Mouse (Mus musculus): ENCODE data around the gene Hdac11.
"Not testable (repeated sequence)": the region's sequence is repeated elsewhere in the genome, so short reads cannot be mapped to it uniquely, and the experiment has no call there.

The Hdac11 gene

GRCm38 (mm10) chr6:91156554-91157236 lies at the start of gene Hdac11:
Gene Hdac11 (plus strand): TSS chr6:91156665.
- peak; percentile 71 for DNase-seq (ENCODE audit: low read depth, low spot score)

- DNase-seq (ENCODE audit: low read depth, low spot score), result no peak
These were observed 48.1 kb upstream of the Hdac11 start for GRCm38 (mm10) chr6:91108301-91108916.

GRCm38 (mm10) chr6:91108917-91109450 lies 47.5 kb upstream of the Hdac11 start:
- no peak for DNase-seq (ENCODE audit: low read depth, low spot score)

DNA sequence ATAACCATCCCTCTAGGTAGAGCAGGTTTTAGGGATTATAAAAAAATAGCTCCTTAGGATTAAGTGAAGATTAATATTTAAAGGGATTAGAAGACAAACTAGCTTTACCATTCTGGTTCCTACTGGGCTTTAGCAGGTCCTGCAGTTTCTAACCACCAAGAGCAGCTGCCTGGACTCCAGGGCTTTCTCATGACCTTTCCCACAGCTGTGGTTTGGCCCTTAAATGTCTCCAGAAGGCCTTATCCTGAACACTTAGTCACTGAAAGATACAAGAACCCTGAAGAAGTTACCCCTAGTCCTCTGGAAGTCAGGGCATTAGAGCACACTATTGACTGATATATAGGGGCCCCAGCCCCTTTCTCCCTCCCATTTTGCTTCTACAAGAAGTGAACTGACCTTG lies 47.0 kb upstream of the Hdac11 start:
- no peak for DNase-seq (ENCODE audit: low read depth, low spot score)

GRCm38 (mm10) chr6:91110323-91111020 lies 46.0 kb upstream of the Hdac11 start:
- DNase-seq (ENCODE audit: low read depth, low spot score), result no peak

- DNase-seq (ENCODE audit: low read depth, low spot score), result no peak
These were observed 45.1 kb upstream of the Hdac11 start for GRCm38 (mm10) chr6:91111141-91111953.

- DNase-seq (ENCODE audit: low read depth, low spot score), result no peak
These were observed 44.6 kb upstream of the Hdac11 start for GRCm38 (mm10) chr6:91111954-91112252.

DNA sequence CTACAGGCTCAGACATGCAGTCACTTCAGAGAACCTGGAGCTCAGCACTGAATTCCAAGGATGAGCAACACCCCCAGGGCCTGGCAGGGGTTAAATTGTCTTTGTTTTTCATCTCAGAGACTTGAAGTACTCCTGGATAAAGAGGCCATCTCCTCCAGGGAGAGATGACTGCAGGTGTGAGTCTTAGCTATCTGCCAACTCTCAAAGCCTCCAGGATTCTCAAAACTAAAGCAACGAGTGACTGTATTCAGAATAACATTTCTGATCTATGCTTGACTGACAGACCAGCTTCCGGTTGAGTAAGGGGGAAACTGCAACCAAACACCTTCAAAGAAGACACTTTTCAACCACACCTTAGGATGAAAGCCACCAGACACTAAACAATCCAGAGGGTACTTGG lies 41.7 kb upstream of the Hdac11 start:
- DNase-seq (ENCODE audit: low read depth, low spot score), result no peak

- no peak for DNase-seq (ENCODE audit: low read depth, low spot score)
These were observed 41.3 kb upstream of the Hdac11 start for GRCm38 (mm10) chr6:91115158-91115557.

DNA sequence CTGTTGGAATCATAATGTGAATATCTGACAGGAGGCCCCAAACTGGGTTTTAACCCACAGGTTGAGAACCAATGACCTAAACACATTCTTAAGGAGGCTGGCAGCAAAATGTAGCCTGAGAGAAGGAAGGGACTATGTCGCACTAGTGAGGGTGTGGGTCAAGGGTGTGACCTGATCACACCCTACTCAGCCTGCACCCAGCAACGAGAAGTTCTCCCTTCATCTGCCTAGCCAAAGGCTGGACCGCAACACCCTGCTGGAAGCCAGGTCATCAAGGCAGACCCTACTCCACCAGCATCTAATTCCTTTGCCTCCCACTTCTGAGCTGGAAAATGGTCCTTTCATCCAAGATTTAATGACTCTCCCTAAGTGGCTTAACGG lies 40.6 kb upstream of the Hdac11 start:
- no peak for DNase-seq (ENCODE audit: low read depth, low spot score)

DNA sequence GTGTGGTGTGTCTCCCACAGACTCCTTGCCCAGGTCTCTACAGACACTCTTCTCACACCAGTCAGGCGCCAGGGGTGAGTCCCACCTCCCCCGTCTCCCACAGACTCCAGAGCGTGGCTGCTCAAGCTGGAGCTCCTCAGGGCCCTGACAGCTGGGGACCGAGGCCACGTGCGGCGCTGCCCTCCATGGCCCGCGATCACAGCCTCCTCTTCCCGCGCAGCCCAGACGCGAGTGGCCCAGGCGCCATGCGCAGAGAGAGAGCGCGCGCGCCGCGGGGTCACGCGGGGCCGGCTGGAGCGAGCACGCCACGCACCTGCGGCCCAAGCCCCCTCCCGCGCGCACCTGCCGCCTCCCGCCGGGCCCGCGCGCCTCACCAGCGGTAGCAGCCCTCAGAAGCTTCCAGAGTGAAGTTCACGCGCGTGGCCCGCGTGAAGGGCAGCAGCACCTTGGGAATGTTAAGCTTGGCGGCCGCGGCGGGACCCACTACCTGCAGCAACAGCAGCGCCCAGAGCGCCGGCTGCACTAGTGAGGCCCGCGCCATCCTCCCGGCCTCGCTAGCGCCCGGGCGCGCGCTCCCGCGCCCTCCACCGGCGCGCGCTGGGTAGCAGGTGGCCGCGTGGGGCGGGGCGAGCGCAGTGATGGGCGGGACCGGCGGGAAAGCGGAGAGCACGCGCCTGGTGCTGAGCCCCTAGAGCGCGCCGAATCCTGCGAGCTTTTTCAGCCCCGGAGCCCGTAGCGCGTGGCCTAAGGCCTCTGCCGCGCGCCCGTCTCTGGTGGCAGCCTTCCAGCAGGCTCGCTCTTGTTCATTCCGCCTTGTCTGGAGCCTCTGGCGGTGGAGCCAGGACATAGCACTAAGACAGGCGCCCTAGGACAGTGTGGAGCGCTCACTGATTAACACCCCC lies 40.0 kb upstream of the Hdac11 start, which contains the start of gene Nup210:
Nup210 (minus strand) TSS at position 586 of the 902 bp plus-strand sequence.
- peak; percentile 78 for DNase-seq (ENCODE audit: low read depth, low spot score)

DNA sequence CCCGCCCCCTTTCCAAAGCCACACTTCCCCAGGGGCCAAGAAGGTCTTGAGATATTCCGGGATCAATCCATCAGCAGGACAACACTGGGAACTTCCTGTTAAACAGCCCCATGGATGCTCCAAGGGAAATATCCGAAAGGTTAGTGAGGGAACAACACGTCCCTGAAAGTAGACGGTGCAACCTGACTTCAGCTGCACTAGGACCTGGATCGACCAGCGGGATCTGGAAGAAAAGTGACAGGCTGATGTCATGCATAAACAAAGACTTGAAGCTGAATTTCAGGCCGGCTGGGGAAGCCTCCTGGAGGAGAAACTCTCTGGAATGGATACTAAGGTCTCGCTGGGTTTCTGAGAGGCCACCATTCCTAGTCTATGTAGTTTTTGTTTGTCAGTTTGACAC lies 39.3 kb upstream of the Hdac11 start:
- no peak for DNase-seq (ENCODE audit: low read depth, low spot score)

- no peak for DNase-seq (ENCODE audit: low read depth, low spot score)
These were observed 37.9 kb upstream of the Hdac11 start for GRCm38 (mm10) chr6:91118526-91118925.

- DNase-seq (ENCODE audit: low read depth, low spot score), result no peak
These were observed 36.3 kb upstream of the Hdac11 start for GRCm38 (mm10) chr6:91120206-91120605.

DNA sequence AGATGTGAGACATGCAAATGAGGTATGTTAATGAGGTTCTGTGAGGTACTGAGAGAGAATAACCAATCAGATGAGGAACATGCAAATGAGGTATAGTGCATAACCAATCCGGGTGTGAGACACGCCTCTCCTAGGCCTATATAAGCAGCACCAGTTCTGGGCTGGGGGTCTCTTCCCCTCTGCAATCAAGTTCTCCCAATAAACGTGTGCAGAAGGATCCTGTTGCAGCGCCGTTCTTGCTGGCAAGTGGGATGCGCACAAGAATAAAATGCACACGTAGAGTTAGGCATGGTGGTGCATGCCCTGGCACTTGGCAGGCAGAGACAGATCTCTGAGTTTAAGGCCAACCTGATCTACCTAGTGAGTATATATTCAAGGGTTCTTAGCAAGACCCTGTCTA lies 35.4 kb upstream of the Hdac11 start:
- DNase-seq (ENCODE audit: low read depth, low spot score), result not testable (repeated sequence)

- DNase-seq (ENCODE audit: low read depth, low spot score), result no peak
These were observed 33.0 kb upstream of the Hdac11 start for GRCm38 (mm10) chr6:91123453-91123852.

DNA sequence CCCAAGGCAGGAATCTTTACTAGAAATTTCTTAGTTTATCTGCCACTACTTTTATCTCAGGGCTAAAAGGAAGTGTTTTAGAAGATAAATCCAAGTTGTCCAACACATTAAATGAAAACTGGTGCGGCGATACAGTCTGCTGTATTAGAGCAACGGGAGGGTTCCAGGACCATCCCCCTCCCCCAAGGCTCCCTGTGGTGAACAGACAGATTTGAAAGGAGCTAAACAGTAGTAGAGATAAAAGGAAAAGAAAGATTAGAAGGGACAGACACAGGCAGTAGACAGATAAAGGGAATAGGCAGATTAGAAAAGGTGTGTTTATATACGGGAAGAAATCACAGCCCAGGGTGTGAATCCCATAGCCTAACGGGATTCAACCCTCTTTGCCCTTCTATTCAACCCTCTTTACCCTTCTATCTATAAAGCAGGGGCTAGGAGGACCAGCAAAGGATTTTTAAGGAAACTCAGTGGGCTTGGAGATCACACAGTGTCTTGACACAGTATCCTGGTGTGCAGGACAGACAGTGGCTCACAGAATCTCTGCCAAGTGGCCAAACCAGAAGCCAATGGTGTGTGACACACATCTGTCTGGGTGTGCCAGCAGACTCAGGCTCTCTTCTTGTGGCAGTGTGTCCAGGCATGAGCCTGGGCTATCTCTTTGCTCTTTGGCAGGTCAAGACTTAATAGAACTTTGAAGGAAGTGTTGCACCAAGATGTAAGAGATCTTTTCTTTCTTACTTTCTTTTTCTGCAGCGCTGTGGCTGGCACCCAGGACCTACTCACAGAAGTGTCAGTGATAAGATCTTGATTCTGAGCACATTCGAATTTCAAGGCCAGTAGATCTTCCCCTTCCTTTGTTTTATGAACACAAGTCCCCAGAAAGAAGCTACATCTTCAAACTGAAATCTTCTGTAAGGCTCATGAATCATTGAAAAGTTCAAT lies 31.9 kb upstream of the Hdac11 start:
- no peak for DNase-seq (ENCODE audit: low read depth, low spot score)

GRCm38 (mm10) chr6:91125228-91125585 lies 31.3 kb upstream of the Hdac11 start:
- no peak for DNase-seq (ENCODE audit: low read depth, low spot score)

GRCm38 (mm10) chr6:91128996-91129395 lies 27.5 kb upstream of the Hdac11 start:
- no peak for DNase-seq (ENCODE audit: low read depth, low spot score)

DNA sequence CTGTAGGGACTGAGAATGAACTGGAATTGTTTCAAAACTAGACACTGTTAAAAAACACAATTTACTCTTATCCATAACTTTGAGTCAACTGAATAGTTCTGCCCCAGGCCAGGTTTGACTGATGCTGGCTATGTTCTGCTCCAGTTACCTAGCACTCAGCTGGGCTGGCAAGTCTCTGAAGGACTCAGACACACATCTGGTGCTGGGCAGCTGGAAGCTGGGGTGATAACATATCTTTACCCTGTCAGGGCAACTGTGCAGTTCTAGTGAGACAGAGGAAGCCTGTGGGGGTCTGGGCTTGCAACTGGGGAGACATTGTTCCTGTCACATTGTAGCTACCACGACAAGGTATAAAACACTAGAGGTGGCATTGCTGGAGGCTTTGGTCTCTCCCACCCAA lies 25.6 kb upstream of the Hdac11 start:
- DNase-seq (ENCODE audit: low read depth, low spot score), result no peak

Measured in retina, adult 2 months (tissue).